Mouse (Mus musculus) spleen, adult 2 months (tissue): Measurements from ENCODE around the gene Cox4i1.

Source experiments
- CTCF ChIP-seq: fragments of 200-500 bp; IDR thresholded peaks from 2 replicates; pipeline ENCODE4 v1.5.1; 2011; ENCODE audit warnings: mild to moderate bottlenecking, inconsistent platforms; ENCODE audit not compliant: insufficient read depth, insufficient read length, insufficient replicate concordance; ENCODE audit errors: extremely low read depth
- POLR2A ChIP-seq: fragments of 200-500 bp; IDR thresholded peaks from 2 replicates; pipeline ENCODE4 v1.6.1; 2011; ENCODE audit warnings: low read depth, low read length, inconsistent platforms

- TF ChIP-seq CTCF, result no peak
- TF ChIP-seq POLR2A, result no peak
Observed at GRCm38 (mm10) chr8:120688511-120688910, 20.5 kb downstream of the Cox4i1 start.
